Mouse (Mus musculus) retina, postnatal 1 day (tissue): ENCODE measurements around the gene Gm49388.
"Not testable (repeated sequence)": the region's sequence is repeated elsewhere in the genome, so short reads cannot be mapped to it uniquely, and the experiment has no call there.

Experiments used
- DNase-seq: peaks from one replicate; pipeline ENCODE4 v3.0.0-alpha.2; 2012

Gm49388 gene

DNA sequence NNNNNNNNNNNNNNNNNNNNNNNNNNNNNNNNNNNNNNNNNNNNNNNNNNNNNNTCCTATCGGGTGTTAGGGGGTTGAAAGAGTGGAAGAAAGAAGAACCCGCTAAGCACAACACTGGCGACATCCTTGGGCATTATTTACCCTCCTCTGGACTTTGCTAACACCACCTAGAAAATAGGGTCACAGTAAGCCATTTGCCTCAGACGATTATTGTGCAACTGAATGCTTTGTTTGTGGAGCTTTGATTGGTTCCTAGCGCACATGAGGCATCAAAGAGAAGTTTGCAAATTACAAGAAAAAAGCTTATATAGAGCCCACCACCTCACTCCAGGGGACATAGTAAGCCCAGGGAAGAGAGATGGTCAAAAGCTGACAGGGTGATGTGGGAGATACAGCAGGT lies 23.4 kb downstream of the Gm49388 start:
- no peak for DNase-seq

DNA sequence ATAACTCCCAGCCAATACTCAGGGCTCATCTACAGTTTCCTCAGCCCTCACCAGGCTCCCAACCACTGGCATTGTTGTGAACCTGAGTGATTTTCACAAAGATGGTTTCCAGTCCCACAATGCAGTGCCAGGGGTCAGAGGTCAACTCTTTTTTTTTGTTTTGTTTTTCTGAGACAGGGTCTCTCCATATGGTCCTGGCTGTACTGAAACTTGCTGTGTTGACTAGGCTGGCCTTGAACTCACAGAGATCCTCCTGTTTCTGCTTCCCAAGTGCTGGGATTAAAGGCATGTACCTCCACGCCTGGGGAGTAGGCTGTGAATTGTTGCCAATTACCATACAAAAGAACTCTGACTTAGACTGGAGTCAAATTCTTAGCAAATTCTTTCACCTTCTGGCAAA lies 24.4 kb downstream of the Gm49388 start:
- DNase-seq: no peak

DNA sequence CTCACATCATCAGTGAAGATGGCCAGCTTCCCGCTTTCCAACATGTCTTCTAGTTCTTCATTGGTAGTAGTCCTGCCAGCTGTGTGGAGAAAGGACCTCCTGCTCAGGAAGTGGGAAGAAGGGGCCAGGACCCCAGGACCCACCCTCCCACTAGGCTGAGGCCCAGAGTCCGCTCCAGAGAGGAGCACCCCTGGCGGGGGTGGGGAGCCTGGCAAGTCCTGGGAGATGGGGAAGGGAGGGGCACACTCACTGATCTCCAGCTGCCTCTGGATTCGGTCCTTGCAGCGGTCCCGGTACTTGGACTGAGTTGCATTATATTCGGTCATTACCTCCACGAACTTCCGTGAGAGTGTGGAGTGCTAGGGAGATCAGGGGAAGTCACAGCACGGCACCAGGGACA lies 25.2 kb downstream of the Gm49388 start:
- DNase-seq: no peak

DNA sequence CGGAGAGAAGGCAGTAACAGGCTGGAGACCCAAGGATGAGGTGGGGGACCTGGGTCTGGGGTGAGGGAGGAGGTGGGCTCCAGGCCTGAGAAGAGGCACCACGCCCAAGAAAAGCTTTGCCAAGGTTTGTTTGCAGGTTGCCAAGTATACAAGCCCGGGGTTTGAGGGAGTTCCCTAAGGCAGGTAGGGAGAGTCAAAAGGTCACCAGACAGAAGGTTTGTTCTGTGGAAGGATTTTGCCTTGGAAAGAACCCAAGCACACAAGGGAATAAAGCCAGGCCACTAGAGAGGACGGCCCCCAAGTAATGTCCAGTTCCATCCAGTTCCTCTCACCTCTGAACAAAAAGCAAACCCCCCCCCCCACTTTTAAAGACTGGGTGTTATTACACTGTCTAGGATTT lies 25.8 kb downstream of the Gm49388 start:
- DNase-seq: no peak

DNA sequence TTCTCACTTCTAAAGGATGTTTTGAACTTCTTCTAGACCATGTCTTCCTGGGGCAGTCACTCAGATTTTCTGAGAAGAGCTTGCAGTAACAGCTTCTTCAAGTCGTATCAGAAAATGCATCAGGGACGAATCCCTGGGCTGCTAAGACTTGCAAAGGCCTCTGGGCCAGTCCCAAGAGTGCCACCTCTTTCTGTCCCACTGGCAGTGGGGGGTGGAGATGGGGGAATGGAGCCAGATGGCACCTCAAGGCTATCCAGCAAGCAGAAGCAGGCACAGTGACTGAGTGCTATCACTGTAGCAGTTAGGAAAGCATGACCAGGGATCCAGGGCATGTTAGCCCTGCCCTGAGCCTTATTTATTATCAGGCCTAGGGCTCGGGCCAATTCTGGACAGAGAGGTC lies 26.9 kb downstream of the Gm49388 start:
- DNase-seq: no peak

DNA sequence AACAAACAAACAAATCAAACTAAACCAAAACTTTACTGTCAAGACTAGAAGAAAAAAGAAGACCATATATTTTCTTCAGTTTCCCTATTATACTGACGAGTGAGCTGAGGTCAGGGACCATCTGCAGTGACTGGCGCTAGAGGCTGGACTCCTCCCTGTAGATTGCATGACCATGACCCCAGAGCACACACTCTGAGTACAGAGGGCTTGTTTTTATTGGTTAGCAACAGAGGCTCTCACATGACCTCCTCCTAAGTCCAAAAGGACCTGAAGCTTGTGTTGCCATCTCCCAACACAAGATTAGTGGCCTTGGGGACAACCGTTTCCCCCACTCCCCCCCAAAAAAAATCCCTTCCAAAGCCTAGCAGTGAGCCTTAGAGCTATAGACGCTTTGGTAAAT lies 28.4 kb downstream of the Gm49388 start:
- no peak for DNase-seq

DNA sequence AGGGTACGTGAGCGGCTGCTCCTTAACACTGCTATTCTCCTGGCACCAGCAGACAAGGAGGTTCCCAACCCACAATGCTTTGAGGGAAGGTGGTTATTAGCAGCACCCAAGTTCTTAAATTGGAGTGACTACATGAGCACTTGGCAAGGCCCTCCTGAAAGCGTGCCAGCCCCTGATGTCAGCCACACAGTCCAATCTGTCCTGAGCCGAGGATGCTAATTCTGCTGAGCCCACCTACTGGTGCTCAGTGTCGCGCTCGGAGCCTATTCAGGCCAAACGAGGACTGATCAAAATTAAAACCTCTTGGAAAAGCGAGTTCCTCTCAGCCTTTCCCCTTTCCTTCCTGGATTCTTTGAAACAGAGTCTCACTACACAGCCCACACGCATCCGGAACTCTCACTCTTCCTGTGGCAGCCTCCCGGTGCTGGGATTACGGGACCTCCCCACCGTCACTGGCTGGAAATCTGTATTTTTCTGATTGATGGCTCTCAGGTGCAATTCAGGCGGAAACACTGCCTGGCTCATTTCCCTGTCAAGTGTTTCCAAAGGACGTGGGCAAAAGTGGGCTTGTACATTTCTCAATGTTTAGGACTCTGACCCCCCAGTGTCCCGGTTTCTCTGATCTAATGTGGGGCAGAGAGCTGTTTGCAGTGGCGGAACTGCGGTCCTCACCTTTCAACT lies 29.0 kb downstream of the Gm49388 start:
- no peak for DNase-seq

DNA sequence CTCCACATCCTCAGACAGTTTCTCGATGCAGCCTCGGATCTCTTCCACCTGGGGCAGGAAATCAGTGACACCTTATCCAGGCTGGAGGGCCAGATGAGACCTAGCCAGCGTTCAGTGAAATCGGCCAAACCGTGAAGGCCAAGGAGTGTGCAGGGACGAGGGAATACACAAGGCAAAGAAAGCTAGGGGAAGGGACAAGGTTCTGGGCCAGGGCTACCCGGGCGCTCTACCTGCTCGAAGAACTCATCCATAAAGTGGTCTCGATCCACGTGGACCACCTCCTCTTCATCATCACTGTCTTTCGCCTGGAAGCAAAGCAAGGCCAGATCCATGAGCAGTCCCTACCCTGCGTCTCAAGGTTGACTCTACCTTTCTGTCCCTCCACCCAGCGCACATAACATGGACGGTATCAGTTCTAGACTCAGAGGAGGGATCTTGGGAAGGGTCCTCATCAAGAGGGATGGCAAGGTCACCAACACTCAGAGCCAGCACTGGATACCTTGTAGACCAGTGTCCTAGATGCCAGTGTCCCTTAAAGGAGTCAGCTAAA lies 29.8 kb downstream of the Gm49388 start:
- no peak for DNase-seq

DNA sequence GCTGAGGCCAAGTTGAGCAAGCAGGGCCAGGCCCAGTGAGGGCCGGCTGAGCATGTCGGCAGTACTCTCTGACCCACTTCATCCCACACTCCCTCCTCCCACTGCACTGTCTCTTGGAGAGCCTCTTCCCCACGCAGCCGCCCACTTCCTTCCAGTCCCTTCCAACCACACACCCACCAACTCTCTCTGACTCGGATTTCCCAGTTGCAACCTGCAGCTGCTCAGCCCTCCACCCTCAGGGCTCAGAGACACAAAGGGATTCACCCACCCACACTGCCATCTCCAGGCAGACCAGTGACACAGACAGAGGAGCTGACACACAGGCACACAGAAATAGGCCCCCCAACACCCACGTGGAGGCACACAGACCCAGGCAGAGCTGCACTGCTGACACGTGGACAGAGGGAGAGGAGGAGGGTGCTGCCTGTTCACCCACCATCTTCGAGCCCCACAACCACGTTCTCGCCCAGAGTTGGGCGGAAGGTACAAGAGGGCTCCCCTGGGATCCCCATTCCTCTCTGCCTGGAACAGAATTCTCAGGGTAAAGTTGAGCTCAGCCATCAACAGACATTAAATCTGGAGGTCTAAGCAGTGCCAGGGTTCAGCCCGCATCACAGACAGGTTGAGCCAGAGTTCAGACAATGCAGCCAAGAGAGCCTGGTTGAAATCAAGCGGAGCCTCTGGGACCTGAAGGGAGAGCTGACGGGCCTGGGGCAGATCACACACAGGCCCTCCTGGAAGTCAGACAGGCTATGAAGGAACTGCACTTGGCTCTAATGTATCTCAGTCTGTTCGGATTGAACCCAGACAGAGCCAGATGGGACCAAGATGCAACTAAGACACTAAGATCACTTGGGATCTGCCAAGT lies 30.8 kb downstream of the Gm49388 start:
- peak; percentile 52 for DNase-seq

DNA sequence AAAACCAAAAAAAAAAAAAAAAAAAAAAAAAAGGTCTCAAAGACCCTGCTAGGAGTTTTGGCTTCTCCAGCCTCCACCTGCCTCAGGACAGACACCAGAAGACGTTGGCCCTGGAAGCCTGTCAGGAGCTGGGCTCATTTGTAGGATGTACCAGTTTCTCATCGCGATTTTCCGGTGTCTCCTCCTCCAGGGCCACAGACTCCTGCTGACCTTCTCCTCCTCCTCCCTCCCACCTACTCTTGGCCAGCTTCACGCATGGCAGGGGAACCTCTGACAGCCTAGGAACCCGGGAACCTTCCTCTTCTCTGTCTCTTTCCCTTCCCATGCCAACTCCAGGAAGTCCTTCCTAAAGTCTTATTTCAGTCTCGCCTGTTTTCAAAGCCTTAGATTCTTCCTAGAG lies 31.6 kb downstream of the Gm49388 start:
- no peak for DNase-seq

DNA sequence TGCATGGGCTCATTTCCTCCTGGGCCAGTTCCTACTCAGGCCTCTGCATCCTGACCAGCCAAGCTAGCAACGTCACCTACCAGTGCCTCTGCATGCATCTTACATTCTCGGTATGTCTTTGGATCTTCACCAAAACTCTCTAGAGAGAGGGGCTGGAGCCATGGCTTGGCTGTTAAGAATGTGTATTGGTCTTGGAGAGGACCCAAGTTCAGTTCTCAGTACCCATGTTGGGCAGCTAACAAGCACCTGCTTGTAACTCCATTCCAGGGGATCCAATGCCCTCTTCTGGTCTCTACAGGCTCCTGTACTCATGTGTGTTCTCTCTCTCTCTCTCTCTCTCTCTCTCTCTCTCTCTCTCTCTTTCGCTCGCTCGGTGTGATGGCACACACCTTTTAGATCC lies 32.4 kb downstream of the Gm49388 start:
- no peak for DNase-seq

DNA sequence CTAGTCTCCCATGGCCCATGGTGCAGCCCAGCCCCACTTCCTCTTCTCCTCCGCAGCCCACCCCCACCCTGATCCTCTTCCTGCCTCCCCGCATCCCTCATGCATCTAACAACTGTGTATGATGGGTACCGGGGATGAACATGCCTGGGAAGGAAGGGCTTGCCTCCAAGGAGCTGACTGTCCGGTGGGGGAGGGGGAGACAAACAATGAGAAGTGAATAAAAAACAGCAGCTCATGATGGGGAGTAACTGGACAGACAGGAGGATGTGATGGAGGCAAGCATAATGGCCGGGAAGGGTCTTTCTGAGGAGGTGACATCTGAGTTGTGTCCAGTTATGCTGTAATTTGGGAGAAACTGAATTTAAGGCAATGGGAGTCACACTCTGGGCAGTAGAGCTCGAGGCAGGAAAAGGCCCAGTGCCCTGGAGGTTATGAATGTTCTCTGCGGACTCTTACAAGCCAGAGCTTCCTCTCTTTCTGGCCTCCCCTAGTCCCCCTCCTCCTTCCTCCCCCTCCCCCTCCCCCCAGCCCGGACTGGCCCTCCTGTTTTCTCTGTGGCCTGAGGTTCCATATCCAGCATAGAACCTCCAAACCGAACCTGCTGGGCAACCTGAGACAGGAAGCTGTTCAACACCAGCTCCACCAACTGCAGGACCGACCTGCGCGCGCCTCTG lies 35.6 kb downstream of the Gm49388 start:
- DNase-seq: no peak

DNA sequence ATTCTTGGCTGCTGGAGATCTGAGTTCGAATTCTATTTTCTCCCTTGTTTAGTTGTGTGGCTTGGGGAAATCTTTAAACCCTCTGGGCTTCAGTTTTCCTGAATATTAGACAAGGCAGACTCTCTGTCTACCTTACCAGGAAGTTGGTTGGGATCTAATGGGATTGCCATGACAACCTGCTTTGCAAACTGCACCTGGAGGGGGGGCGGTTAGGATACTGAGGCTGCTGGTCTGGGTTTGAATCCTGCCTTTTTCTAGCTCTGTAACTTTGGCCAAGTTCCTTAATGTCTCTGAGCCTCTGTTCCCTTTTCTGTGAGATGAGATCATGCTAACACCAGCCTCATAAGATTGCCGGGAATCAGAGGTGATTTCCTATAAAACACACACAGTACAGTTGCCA lies 37.1 kb downstream of the Gm49388 start:
- no peak for DNase-seq

DNA sequence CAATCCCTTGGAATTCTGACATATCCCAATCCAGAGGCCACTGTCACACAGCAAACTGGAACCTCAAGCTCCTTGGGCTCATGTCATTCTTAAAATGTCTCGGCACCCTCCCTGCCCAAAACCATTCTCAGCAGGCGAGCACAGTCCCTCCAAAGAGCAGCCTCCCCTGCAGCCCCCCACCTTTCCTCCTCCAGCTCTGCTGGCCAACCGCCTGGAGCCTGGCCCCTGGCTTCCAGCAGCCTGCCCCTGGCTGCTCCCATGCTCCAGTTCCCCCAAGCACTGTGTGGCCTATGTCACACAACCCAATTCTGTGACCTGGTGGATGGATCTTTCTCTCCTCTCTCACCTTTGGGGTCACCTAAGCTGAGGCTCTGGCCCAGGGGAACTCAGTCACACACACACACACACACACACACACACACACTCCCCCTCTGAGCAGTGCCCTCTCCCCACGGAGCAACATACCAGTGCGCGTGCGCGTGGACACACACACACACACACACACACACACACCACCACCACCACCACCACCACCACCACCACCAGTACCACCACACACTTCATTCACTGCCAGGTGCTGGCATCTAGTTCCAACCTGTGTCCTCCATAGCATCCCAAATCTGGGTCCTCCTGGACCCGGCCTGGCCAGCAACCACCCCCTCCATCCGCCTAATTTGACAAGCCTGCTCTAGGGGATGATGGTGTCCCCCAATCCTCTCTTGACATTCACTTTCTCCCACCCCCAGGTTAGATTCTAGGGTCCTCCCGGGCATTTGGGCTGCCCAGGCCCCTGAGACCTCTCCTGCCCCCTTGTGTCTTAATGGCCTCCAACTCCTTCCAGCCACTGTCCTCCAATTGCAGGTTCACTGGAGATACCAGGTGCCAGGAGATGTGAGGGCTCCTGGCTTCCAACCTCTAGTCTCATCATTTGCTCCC lies 38.1 kb downstream of the Gm49388 start:
- DNase-seq: no peak

DNA sequence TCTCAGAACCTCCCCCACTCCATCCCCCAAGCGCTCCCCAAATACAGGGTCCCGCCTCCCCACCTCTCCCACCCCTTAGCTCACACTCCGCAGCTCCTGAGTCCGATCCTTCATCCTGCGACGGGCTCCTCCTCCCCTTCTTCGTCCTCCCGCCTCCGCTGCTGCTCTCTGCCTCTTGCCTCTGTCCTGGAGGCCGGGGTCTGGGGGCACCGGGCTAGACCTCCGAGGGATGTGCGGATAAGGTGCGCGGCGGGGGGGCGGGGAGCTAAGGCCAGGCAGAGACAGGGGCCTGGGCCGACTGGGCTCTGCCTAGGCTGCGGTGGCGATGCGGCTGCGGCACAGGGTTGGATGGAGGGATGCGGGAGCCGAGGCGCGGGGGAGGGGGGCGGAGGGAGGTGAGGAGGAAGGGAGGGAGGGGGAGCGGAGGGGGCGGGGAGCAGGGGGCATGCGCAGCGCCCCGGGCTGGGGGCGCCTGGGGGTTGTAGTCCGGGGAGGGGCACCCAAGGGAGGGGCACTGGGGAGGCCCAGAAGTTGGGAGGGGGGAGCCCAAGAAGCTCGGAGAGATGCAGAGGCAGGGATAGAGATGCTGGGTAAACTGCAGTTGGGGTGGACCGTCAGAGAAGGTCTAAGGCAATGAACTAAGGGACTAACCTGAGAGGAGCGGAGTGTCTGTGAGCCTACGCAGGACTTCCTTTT lies 38.9 kb downstream of the Gm49388 start, which contains the start of the genes Stx4a and Stx1b:
Gene Stx4a (plus strand): TSS at position 119 of the 696 bp plus-strand sequence.
Gene Stx1b (minus strand): TSS at position 374 of the 696 bp plus-strand sequence.
- peak; percentile 84 for DNase-seq

DNA sequence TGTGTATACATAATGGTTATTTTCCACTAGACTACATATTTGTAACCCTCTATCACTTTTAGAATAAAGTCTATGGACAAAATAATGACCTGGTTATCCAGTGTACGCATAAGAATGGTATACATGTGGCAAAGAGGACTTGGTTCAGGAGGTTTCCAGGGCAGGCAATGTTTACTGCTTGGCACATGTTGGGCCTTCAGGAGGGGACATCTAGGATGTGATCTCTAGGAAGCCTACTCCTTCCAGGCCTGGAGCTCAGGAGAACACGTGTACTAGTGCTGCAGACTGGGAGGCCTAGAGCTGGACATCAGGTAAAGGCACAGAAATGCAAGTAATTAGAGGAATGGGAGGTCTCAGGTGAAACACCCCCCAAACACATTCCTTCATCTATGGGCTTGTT lies 50.1 kb downstream of the Gm49388 start:
- no peak for DNase-seq

DNA sequence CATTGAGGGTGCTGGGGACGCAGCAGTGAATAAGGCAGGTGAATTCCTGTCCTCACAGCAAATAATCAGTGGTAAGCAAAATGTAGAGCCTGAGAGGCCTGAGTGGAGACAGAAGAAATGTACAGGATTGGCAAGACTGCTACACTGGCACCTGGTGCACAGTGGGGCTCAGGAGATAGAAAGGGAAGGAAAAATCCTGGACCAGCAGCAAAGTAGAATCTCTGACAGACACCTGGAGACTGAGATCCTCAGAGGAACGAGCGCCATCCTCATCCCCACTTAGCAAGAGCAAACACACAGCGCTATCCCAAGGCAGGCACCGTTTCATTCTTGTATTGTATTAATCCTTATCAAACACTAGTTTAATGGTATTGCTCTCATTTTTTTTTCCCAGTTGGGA lies 52.1 kb downstream of the Gm49388 start:
- no peak for DNase-seq

DNA sequence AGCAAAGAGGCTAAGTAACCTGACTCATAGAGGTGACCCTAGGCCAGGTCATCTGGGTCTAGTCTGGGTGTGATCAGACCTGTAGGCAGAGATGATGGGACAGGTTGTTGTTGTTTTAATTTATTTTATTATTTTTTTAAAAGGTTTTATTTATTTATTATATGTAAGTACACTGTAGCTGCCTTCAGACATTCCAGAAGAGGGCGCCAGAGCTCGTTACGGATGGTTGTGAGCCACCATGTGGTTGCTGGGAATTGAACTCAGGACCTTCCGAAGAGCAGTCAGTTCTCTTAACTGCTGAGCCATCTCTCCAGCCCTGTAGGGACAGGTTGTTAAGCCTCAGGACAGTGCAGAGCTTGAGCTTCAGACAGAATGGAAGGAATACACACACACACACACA lies 52.5 kb downstream of the Gm49388 start:
- DNase-seq: not testable (repeated sequence)

DNA sequence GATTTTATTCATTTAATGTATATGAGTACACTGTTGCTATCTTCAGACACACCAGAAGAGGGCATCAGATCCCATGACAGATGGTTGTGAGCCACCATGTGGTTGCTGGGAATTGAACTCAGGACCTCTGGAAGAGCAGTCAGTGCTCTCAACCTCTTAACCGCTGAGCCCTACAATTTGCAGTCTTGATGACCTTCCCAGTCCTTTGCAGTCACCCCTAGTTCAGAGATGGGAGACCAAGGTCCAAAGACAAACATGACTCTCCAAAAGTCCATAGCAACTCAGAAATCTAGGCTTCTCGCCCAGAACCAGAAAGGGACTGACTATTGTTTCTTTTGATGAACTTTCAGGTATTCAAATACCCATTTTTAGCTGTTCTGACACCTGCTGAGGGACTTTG lies 54.6 kb downstream of the Gm49388 start:
- not testable (repeated sequence) for DNase-seq

DNA sequence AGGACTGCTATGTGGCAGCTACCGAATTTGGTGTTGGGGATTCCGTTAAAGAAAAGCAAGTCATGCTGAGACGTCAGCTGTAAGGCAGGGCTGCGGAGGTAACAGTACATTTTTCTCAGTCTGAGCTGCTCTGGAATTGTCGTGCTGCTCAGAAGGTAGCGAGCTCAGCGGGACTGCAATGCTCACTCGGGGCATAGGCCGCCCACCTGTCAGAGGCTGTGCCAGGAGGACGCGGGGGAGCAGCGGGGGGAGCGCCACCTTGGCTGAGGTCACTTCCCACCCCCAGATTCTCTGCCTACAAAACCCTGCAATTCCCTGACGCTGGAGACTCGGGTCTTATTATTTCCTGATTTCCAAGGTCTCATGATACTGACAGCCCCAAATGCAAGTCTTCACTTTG lies 55.5 kb downstream of the Gm49388 start:
- no peak for DNase-seq

DNA sequence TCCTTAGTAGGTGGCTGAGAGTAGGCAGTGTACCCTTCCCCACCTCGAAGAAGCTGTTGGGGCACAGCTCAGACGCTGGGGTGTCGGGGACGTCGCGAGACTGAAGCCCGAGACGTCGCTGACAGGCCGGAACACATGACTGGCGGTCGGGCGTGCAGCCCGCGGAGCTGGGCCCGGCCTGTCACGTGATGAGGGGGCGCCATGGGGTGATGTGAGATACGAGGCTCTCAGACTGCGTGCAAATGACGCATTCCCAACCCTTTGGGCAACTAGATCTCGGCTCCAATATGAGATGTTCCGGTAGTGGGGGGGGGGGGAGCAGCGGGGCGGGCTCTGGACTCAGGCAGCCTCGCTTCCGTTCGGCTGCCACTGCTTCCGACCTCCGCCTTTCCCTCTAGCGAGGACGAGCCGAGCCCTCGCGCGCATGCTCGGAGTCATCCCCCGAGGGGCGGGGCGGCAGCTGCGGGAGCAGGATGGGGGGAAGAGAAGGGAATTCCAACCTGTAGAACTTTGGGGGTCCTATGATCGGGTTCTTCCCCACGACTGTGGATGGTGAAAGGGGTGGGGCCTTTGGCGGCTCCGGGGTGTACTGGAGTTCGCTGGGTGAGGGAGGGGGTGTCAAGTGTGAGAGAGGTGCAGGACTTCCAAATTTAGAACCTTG lies 56.1 kb downstream of the Gm49388 start:
- DNase-seq: peak; percentile 95
